Mouse (Mus musculus) leukemia stem cell, adult 10-12 weeks (primary cell): Measurements from ENCODE around the gene Olfr1012. TPM values are rescaled to one million over a fixed set of nuclear protein-coding genes. Genes with fewer than 3 reads are reported as not detected.

Experiments
- polyA plus RNA-seq: library from polyadenylated mRNA; stranded (reverse); fragments of >175 nt; gene quantifications from 2 replicates; pipeline ENCODE4 v1.2.3, GENCODE M21; 2012; ENCODE audit warnings: low replicate concordance

Gene Olfr1012
- not detected in 2 replicates for polyA plus RNA-seq

GRCm38 (mm10) chr2:85762666-85763065, at the start of gene Olfr1012:
TSS of gene Olfr1012 (minus strand) at chr2:85762766.

GRCm38 (mm10) chr2:85802444-85802843, 39.9 kb upstream of the Olfr1012 start, which contains the start of gene Olfr1016:
TSS of gene Olfr1016 (minus strand) at chr2:85802544.

DNA sequence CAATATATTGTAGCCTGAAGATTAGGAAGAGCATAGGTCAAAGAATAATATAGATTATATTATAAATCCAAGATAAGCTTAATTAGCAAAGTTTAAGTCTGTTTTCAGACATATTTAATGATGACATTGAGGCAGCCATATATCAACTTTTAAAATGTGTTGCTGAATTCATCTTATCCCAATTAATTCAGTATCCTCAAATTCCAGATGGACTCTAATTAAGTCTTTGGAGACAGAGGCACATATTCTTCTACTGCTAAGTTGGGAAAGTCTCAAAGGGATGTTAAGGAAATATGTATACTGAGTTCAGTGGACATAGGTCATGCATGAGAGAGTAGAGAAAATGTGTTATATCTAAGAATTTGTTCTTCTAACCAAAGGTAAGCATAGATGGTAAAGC, 19.2 kb upstream of the Olfr1012 start, which contains the start of gene Olfr1015:
TSS of gene Olfr1015 (plus strand) at position 301 of the 400 bp plus-strand sequence.

DNA sequence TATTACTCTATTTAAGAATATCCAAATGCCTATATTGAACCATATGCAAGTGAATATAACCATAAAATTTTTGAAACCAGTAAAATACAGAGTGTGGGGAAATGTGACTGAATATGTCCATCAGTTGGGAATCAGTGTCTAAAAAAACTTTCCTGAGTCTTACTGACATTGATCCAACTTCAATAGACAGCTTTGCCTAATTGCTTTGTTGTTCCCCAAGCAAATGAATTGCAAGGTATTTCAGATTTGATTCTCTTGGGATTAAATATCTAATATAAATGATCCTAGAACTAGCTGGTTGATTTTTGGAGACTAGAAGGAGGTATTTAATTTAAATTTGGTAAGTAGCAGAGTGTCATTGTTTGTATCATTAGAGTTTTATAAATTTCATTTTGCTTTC, 9.8 kb upstream of the Olfr1012 start, which contains the start of gene Olfr1014:
TSS of gene Olfr1014 (plus strand) at position 301 of the 400 bp plus-strand sequence.

GRCm38 (mm10) chr2:85766798-85767197, 4.2 kb upstream of the Olfr1012 start, which contains the start of gene Olfr1013:
TSS of gene Olfr1013 (plus strand) at chr2:85767098.

DNA sequence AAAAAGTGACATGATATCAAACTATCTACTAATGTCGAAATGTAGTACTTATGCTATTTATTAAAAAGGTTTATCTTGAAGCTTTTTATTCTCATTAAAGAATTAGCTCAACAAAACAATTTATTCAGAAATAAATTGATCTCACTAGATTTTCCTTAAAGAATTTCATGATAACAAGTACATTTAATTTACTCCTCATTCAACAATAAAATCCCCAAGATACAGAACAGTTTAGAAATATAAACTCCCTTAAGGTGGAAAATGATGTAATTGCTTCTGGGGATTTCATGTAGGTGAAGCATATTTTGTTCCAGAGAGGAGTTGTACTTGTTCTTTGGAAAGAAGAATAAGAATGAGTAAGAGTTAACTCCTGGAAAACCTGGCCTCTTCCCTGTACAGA, 47.4 kb downstream of the Olfr1012 start, which contains the start of gene Olfr1009:
TSS of gene Olfr1009 (plus strand) at position 301 of the 400 bp plus-strand sequence.

Other genes starting within 250 kb of the Olfr1012 start
- not detected in 2 replicates for gene 4833423E24Rik, start 243.7 kb downstream of the Olfr1012 start, polyA plus RNA-seq
- not detected in 2 replicates for gene Olfr996, start 183.6 kb downstream of the Olfr1012 start, polyA plus RNA-seq
- not detected in 2 replicates for gene Olfr998, start 173.8 kb downstream of the Olfr1012 start, polyA plus RNA-seq
- not detected in 2 replicates for gene Olfr1000, start 150.9 kb downstream of the Olfr1012 start, polyA plus RNA-seq
- gene Olfr1002, start 112.1 kb downstream of the Olfr1012 start, polyA plus RNA-seq, result not detected in 2 replicates
- gene Olfr154, start 98.3 kb downstream of the Olfr1012 start, polyA plus RNA-seq, result not detected in 2 replicates
- not detected in 2 replicates for gene Olfr1006, start 84.0 kb downstream of the Olfr1012 start, polyA plus RNA-seq
- gene Olfr1008, start 73.3 kb downstream of the Olfr1012 start, polyA plus RNA-seq, result not detected in 2 replicates
- 0.12 TPM in 1 of 2 replicates, not detected in the other for gene Olfr1009, start 47.3 kb downstream of the Olfr1012 start, polyA plus RNA-seq
- gene Olfr1013, start 4.3 kb upstream of the Olfr1012 start, polyA plus RNA-seq, result not detected in 2 replicates
- gene Olfr1014, start 9.9 kb upstream of the Olfr1012 start, polyA plus RNA-seq, result not detected in 2 replicates
- not detected in 2 replicates for gene Olfr1015, start 19.3 kb upstream of the Olfr1012 start, polyA plus RNA-seq
- gene Olfr1016, start 39.8 kb upstream of the Olfr1012 start, polyA plus RNA-seq, result not detected in 2 replicates
- gene Olfr1018, start 55.7 kb upstream of the Olfr1012 start, polyA plus RNA-seq, result not detected in 2 replicates
- not detected in 2 replicates for gene Olfr1019, start 82.7 kb upstream of the Olfr1012 start, polyA plus RNA-seq
- gene Olfr1020, start 84.3 kb upstream of the Olfr1012 start, polyA plus RNA-seq, result not detected in 2 replicates
- not detected in 2 replicates for gene Olfr1022, start 105.8 kb upstream of the Olfr1012 start, polyA plus RNA-seq
- gene Olfr1023, start 122.9 kb upstream of the Olfr1012 start, polyA plus RNA-seq, result not detected in 2 replicates
- not detected in 2 replicates for gene Olfr1024, start 142.3 kb upstream of the Olfr1012 start, polyA plus RNA-seq
- gene Olfr1025-ps1, start 152.4 kb upstream of the Olfr1012 start, polyA plus RNA-seq, result not detected in 2 replicates
- not detected in 2 replicates for gene Olfr1026, start 158.8 kb upstream of the Olfr1012 start, polyA plus RNA-seq
- not detected in 2 replicates for gene Olfr1028, start 187.7 kb upstream of the Olfr1012 start, polyA plus RNA-seq
- not detected in 2 replicates for gene Olfr1029, start 211.1 kb upstream of the Olfr1012 start, polyA plus RNA-seq
- not detected in 2 replicates for gene Olfr1030, start 216.5 kb upstream of the Olfr1012 start, polyA plus RNA-seq
- not detected in 2 replicates for gene Olfr1031, start 227.5 kb upstream of the Olfr1012 start, polyA plus RNA-seq
- not detected in 2 replicates for gene Olfr1032, start 242.8 kb upstream of the Olfr1012 start, polyA plus RNA-seq